Mouse (Mus musculus) forebrain, embryonic 16.5 days (tissue): Measurements from ENCODE around the gene Exoc2. TPM values are rescaled to one million over a fixed set of nuclear protein-coding genes. Genes with fewer than 3 reads are reported as not detected.

ENCODE experiments used
- ATAC-seq: fragments of 200-750 bp; cut with Nextera tagmentation; 2 replicates; pipeline ENCODE4 v1.8.0; 2017; ENCODE audit warnings: mild to moderate bottlenecking, moderate library complexity
- H3K27ac ChIP-seq: fragments of 300-500 bp; sonication (generic); 2 replicates; pipeline ENCODE4 v1.5.1; 2014; ENCODE audit warnings: low read length, control low read depth
- H3K27me3 ChIP-seq: fragments of 300-500 bp; sonication (generic); replicated peaks from 2 replicates; pipeline ENCODE4 v1.6.1; 2014; ENCODE audit warnings: low read length; ENCODE audit not compliant: control insufficient read depth, insufficient read depth
- H3K36me3 ChIP-seq: fragments of 300-500 bp; sonication (generic); 2 replicates; pipeline ENCODE4 v1.6.1; 2014; ENCODE audit not compliant: control insufficient read depth, insufficient read depth
- H3K4me1 ChIP-seq: fragments of 300-500 bp; sonication (generic); replicated peaks from 2 replicates; pipeline ENCODE4 v1.6.1; 2014; ENCODE audit warnings: low read length; ENCODE audit not compliant: control insufficient read depth, insufficient read depth
- H3K4me2 ChIP-seq: fragments of 300-500 bp; sonication (generic); 2 replicates; pipeline ENCODE4 v1.6.1; 2014; ENCODE audit warnings: mild to moderate bottlenecking, low read length, control low read depth
- H3K4me3 ChIP-seq: fragments of 300-500 bp; sonication (generic); replicated peaks from 2 replicates; pipeline ENCODE4 v1.5.1; 2014; ENCODE audit warnings: mild to moderate bottlenecking, low read length, control low read depth
- H3K9ac ChIP-seq: fragments of 300-500 bp; sonication (generic); replicated peaks from 2 replicates; pipeline ENCODE4 v1.6.1; 2014; ENCODE audit warnings: low read depth, low read length, control low read depth
- H3K9me3 ChIP-seq: fragments of 300-500 bp; sonication (generic); 2 replicates; pipeline ENCODE4 v1.6.1; 2016; ENCODE audit warnings: low read length; ENCODE audit not compliant: control insufficient read depth
- WGBS: fragments of 180-500 bp; shearing (Covaris S2); extraction: QIAGEN DNeasy Blood & Tissue Kit; methylation state at CpG from one replicate; pipeline ENCODE4 v1.1.7; 2014; 5-methylcytosine and 5-hydroxymethylcytosine counted together
- polyA plus RNA-seq: library from polyadenylated mRNA; unstranded; fragments of >200 nt; fragmentation: Nextera tagmentation; extraction: Ambion mirVana; gene quantifications from 2 replicates; pipeline ENCODE4 v1.2.1, GENCODE M21; 2015

Gene Exoc2
- polyA plus RNA-seq, 1 experiment from 2014 or later = 63.0 TPM

GRCm38 (mm10) chr13:30913757-30914156 lies 60.1 kb downstream of the Exoc2 start:
- no peaks in the 10 kb centered on the region for H3K27me3 ChIP-seq
- ATAC-seq = no peak

GRCm38 (mm10) chr13:30913028-30913427 lies 60.9 kb downstream of the Exoc2 start:
- Histone ChIP-seq H3K27ac (no peak overlapping the region), H3K4me3 (no peak overlapping the region), H3K27me3 (no peaks in the 10 kb centered on the region), H3K9me3 (no peaks in the 10 kb centered on the region), H3K36me3 (no peaks in the 10 kb centered on the region), H3K4me1 (no peaks in the 10 kb centered on the region), H3K4me2 (no peak overlapping the region), H3K9ac (no peak overlapping the region)
- ATAC-seq = no peak
- 37% methylated on average over 4 of the region's 4 CpGs for WGBS

More at GRCm38 (mm10) chr13:30913757-30914156, 60.1 kb downstream of the Exoc2 start:
- Histone ChIP-seq H3K4me3 (no peak overlapping the region), H3K27ac (no peak overlapping the region), H3K9me3 (no peaks in the 10 kb centered on the region), H3K4me1 (no peaks in the 10 kb centered on the region), H3K9ac (no peak overlapping the region), H3K4me2 (no peak overlapping the region), H3K36me3 (no peaks in the 10 kb centered on the region)

GRCm38 (mm10) chr13:30911931-30912625 lies 61.8 kb downstream of the Exoc2 start:
- Histone ChIP-seq H3K9ac (no peak overlapping the region), H3K36me3 (no peaks in the 10 kb centered on the region), H3K4me2 (no peak overlapping the region), H3K27me3 (no peaks in the 10 kb centered on the region), H3K27ac (no peak overlapping the region), H3K9me3 (no peaks in the 10 kb centered on the region), H3K4me3 (no peak overlapping the region), H3K4me1 (no peaks in the 10 kb centered on the region)
- ATAC-seq = no peak
- 82% methylated on average over 5 of the region's 5 CpGs for WGBS

- WGBS = 75% methylated on average over 5 of the region's 5 CpGs
Observed at GRCm38 (mm10) chr13:30910889-30911288, 63.0 kb downstream of the Exoc2 start.

GRCm38 (mm10) chr13:30902286-30902685 lies 71.6 kb downstream of the Exoc2 start:
- peaks cover 6% of the 10 kb centered on the region; the same call in 1 of the 2 replicates for H3K36me3 ChIP-seq
- H3K4me3 ChIP-seq = no peak overlapping the region
- no peak for ATAC-seq
- H3K4me1 ChIP-seq = no peaks in the 10 kb centered on the region
- H3K9ac ChIP-seq = no peak overlapping the region
- H3K27ac ChIP-seq = no peak overlapping the region
- no peaks in the 10 kb centered on the region for H3K9me3 ChIP-seq
- no peak overlapping the region for H3K4me2 ChIP-seq
- no peaks in the 10 kb centered on the region for H3K27me3 ChIP-seq
- WGBS = 41% methylated on average over 2 of the region's 2 CpGs

More at GRCm38 (mm10) chr13:30910889-30911288, 63.0 kb downstream of the Exoc2 start:
- Histone ChIP-seq H3K4me2 (no peak overlapping the region), H3K9ac (no peak overlapping the region), H3K4me1 (no peaks in the 10 kb centered on the region), H3K4me3 (no peak overlapping the region), H3K27me3 (no peaks in the 10 kb centered on the region), H3K36me3 (no peaks in the 10 kb centered on the region), H3K27ac (no peak overlapping the region), H3K9me3 (no peaks in the 10 kb centered on the region)
- no peak for ATAC-seq

- Histone ChIP-seq H3K4me1 (no peaks in the 10 kb centered on the region), H3K36me3 (peaks cover 6% of the 10 kb centered on the region; the same call in 1 of the 2 replicates), H3K4me2 (no peak overlapping the region), H3K9me3 (no peaks in the 10 kb centered on the region), H3K27me3 (no peaks in the 10 kb centered on the region), H3K9ac (no peak overlapping the region), H3K27ac (no peak overlapping the region), H3K4me3 (no peak overlapping the region)
- ATAC-seq = no peak; the same call in 1 of the 2 replicates
- WGBS = 89% methylated on average over 7 of the region's 7 CpGs
Observed at GRCm38 (mm10) chr13:30901387-30902041, 72.4 kb downstream of the Exoc2 start.

GRCm38 (mm10) chr13:30894015-30894634 lies 79.8 kb downstream of the Exoc2 start:
- Histone ChIP-seq H3K36me3 (no peaks in the 10 kb centered on the region; the same call in none of the 2 replicates), H3K27me3 (no peaks in the 10 kb centered on the region), H3K9ac (no peak overlapping the region), H3K4me1 (no peaks in the 10 kb centered on the region), H3K4me2 (no peak overlapping the region), H3K27ac (no peak overlapping the region), H3K9me3 (no peaks in the 10 kb centered on the region), H3K4me3 (no peak overlapping the region)
- 51% methylated on average over 6 of the region's 6 CpGs for WGBS
- no peak for ATAC-seq

- Histone ChIP-seq H3K4me2 (no peak overlapping the region), H3K27me3 (no peaks in the 10 kb centered on the region)
- no peak for ATAC-seq
Observed at GRCm38 (mm10) chr13:30892315-30892714, 81.6 kb downstream of the Exoc2 start.

GRCm38 (mm10) chr13:30891223-30891622 lies 82.7 kb downstream of the Exoc2 start:
- no peak overlapping the region for H3K4me2 ChIP-seq
- H3K36me3 ChIP-seq = no peaks in the 10 kb centered on the region; the same call in none of the 2 replicates
- no peaks in the 10 kb centered on the region for H3K27me3 ChIP-seq
- no peak overlapping the region for H3K27ac ChIP-seq
- no peaks in the 10 kb centered on the region for H3K4me1 ChIP-seq
- WGBS = 63% methylated on average over 5 of the region's 5 CpGs
- no peak overlapping the region for H3K9ac ChIP-seq
- no peak overlapping the region for H3K4me3 ChIP-seq
- H3K9me3 ChIP-seq = no peaks in the 10 kb centered on the region
- no peak for ATAC-seq

More at GRCm38 (mm10) chr13:30892315-30892714, 81.6 kb downstream of the Exoc2 start:
- no peaks in the 10 kb centered on the region; the same call in none of the 2 replicates for H3K36me3 ChIP-seq
- no peak overlapping the region for H3K9ac ChIP-seq
- no peak overlapping the region for H3K4me3 ChIP-seq
- no peaks in the 10 kb centered on the region for H3K9me3 ChIP-seq
- H3K27ac ChIP-seq = no peak overlapping the region
- WGBS = 67% methylated on average over 4 of the region's 4 CpGs
- no peaks in the 10 kb centered on the region for H3K4me1 ChIP-seq
